Mouse (Mus musculus): ENCODE results near the gene Clec16a. TPM values are rescaled to one million over a fixed set of nuclear protein-coding genes. Genes with fewer than 3 reads are reported as not detected.

Clec16a gene
- polyA plus RNA-seq, 1 experiment: 19.6 TPM

DNA sequence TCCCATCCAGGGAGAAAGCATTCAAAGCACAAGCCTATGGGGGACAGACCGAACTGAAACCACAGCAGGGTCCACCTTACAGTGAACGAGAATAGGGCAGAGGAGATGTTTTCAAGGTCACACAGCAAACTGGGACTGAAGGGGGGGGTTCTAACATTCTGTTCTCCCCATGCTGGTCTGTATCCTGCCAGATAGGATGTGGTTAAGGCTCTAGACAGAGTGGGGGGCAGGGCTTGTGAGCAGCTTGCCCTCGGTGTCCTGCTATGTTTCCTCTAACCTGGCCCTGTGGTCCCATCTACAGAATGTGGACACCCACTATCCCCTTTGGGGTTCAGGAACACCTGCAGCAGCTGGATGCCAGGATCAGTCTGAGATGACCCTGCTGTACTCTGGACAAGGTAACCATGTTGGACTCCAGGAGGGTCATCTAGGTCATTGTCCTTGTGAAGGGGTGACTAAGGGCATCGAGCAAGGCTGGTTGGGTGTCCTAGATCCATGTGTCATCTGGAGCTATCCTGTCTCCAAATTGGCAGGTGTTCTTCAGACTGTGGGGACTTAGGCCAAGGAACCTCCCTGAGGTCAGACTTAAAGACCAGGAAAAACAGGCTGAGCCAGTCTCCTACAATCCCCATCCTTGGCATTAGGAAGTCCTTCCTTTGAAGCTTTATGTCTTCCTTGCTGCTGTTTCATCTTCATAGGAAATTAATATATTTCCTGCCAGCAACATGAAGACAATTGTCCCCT, 20.1 kb upstream of the Clec16a start:
- TF ChIP-seq GATA1 (IDR thresholded peaks at IDR 0.05; ENCODE audit: low read length): no peak

DNA sequence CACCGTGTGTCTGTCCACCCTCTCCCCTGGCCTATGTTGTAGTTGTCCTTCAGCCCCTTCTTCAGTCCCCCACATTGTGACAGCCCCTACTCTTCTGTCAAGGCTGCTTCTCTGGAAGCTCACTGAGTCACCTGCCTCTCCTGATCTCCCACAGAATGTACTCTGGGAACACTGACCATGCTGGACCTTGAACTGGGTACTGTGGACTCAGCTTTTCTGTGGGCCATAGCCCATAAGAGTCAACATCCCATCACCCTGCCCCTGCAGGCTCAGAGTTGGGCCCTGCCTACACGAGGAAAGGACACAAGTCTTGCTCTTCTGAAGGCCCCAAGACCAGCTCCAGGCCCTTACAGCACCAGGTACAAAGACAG, 19.5 kb upstream of the Clec16a start:
- TF ChIP-seq GATA1 (IDR thresholded peaks at IDR 0.05; ENCODE audit: low read length): no peak

DNA sequence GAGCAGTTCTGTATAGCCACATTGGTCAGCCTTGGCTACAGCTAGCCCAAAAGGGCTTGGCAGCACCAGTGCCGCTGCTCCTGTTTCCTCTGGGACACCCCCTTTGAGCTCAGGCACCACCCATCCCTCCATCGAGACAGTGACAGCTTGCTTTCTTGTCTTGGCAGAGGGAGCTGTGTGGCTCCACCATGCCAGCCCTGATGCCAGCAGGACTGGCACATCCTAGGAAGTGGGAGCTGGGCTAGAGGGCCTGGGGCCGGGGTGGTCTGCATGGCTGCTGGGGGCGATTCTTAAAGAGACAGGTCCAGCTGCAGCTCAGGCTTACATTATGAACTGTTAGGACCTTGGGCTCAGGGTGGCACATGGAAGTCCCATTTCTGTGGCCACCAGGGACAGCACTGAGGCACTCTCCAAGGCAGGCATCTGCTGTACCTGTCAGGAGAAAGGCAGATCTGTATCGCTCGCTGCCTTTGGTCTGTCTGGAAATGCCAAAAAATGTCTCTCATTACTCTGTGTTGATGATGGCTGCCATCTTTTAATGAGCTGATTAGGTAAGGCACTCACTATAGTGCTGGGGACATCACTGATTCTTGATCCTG, 18.0 kb upstream of the Clec16a start:
- no peak for TF ChIP-seq GATA1 (IDR thresholded peaks at IDR 0.05; ENCODE audit: low read length)

DNA sequence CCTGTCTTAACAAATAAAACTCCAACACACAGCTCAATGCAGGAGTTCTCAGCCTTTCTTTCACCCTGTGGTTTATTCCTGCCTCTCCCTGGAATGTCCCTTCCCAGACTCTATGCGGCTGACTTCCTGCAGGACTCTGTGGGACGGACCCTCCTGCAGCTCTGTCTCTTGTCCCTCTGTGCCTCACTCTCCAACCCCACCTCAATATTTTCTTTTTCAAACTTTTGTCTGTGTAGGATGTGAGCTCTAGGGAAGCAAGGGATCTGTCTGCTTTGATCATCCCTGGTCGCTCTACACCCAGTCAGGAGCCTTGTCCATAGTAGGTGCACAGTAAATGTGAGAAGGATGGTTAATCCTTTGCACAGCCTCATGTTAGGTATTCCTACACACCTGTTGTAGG, 16.8 kb upstream of the Clec16a start:
- TF ChIP-seq GATA1 (IDR thresholded peaks at IDR 0.05; ENCODE audit: low read length): no peak

DNA sequence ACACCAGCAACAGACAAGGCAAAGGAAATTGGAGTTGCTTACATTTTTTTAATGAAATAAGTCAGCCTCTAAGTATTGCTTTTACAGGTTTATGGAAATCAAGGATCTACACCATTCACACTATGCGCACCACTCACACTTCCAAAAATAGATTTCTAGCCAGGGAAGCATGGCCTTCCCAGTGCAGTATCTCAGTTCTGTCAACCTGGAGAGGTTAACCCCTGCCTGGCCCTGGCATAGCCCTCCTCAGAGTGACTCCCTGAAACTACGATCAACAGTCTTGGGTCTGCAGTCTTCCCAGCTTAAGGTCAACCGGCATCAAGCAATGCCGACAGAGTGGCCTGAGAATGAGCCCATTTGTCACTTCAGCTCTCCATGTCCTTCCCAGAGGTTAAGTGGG, 15.0 kb upstream of the Clec16a start:
- TF ChIP-seq GATA1 (IDR thresholded peaks at IDR 0.05; ENCODE audit: low read length): no peak

DNA sequence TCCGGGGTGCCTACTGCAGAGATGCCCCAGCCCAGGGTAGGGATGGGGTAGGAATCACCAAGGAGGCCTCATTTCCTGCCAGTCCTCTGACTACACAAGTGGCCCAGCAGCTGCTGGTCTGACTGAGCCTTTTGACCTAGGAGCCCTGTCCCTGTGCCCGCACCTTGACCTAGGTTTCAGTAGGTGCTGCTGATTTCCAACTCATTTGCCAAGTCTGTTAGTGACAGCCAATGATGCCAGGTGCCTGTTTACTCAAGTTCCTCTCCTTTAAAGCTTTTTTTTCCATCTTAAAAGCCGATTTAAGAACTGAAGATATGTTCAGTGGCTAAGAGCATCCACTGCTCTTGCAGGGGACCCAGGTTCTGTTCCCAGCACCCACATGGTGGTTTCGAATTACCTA, 11.4 kb upstream of the Clec16a start:
- TF ChIP-seq GATA1 (IDR thresholded peaks at IDR 0.05; ENCODE audit: low read length): no peak

DNA sequence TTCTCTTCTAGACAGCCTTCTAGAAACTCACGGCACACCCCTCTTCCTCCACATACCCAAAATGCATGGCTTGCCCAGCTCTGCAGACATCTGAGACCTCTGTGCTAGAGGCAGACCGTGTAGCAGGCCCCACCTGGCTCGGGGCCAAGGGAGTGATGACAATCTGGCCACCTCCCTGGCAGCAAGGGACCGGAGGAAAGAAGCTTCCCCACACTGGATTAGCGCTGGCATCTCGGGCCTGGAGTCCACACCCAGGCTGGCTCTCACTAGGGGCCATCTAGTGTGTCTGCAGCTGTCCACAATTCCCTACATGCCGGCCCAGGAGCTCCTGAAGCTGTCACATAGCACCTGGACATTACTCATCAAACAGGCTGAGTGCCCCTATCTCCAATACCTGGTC, 10.6 kb upstream of the Clec16a start:
- no peak for TF ChIP-seq GATA1 (IDR thresholded peaks at IDR 0.05; ENCODE audit: low read length)

DNA sequence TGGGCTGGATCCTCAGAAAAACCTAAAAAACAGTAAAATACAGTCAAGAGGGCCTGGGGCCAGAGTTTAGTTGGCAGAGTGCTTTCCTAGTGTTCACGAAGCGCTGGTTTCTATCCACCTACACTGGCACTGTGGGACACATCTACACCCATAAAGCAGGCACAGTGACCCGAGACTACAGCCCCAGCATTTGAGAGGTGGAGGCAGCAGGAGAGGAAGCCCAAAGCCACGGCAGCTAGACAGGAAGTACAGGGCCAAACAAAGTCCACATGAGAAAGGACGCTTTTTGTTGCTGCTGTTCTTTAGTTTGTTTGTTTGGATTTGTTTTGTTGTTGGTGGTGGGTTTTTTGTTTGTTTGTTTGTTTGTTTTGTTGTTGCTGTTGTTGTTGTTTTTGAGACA, 8.8 kb upstream of the Clec16a start:
- no peak for TF ChIP-seq GATA1 (IDR thresholded peaks at IDR 0.05; ENCODE audit: low read length)

DNA sequence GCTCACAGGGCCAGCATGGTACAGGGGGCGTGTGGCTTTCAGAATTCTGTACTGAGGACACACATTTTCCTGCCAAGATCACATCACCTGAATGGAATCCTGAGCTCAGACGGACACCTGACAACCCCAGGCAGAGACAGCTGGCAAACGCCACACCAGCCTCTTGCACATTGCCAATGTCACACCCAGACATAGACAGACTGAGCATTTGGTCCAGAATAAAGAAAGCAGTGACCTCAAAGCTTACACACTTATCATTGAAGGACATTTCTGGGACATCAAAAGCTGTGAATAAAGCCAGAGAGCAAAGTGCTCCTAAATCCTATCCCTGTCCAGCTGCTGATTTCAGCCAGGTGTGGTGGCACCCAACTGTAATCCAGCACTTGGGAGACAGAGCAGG, 8.2 kb upstream of the Clec16a start:
- TF ChIP-seq GATA1 (IDR thresholded peaks at IDR 0.05; ENCODE audit: low read length): no peak

DNA sequence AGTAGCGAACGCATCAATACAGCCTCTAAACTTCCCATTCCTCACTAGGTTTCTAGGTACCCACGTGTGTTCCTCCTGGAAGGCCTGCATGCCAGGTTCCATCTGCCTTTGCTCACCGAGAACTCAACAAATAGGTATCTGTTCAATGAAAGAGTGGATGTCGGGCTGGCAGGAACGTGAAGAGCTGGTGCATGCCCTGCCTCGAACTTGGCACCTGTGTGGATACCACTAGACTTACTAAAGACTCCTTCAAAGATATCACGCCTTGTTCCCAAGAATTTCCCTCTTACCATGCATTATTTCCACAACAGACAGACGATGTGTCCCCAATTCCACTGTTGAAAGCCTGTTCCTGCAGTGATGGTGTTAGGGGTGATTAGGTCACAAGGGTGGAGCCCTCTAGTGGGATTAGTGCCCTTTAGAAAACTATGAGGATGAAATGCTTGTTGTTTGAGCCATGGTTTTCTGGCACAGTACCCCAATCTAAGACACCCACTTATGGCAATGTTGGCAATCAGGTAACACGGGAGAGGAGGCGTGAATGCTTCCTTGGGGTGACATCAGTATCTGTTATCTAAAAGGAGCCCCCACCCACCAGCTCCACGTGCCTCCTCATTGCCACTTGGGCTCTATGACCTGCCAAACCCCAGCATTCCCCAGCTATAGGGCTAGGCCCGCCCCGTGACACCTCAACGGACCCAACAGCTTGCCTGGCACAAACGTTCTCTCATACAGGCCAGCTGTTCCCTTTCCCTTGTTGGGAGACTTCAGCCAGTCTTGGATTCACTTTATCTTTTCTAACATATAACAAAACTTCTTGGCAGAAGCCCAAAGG, 4.2 kb upstream of the Clec16a start:
- no peak for TF ChIP-seq GATA1 (IDR thresholded peaks at IDR 0.05; ENCODE audit: low read length)

DNA sequence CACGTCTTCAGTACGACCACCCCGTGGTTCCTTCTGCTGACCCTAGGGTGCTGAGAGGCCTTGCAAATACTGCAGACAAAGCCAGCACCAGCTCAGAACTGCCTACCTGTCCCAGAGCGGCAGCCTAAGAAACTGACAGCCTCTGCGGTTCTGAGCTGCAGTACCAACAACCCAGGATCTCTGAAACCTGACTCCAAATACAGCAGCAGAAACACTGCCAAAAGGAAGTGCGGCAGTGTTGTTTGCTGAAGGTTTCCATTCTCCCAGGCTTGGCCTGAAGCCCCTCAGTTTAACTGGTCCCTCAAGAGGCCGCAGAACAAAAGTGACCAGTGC, 3.6 kb upstream of the Clec16a start:
- TF ChIP-seq GATA1 (IDR thresholded peaks at IDR 0.05; ENCODE audit: low read length): no peak

DNA sequence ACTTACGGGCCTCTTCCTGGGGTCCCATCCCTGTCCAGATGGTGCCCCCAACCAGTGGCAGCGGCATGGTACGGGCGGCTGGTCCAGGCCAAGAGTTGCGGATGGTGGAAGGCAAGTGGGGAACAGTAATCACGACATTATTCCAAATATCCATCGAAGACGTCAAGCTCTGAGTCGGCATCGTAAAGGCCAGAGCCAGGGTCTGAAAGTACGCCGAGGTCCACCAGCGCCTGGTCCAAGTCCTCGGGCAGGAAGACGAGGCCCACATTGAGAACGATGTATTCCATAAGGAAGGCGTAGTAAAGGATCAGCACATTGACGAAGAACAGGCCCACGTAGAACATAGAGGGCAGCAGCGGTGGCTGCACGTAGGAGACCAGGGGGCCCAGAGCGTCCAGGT, 2.9 kb upstream of the Clec16a start:
- no peak for TF ChIP-seq GATA1 (IDR thresholded peaks at IDR 0.05; ENCODE audit: low read length)

DNA sequence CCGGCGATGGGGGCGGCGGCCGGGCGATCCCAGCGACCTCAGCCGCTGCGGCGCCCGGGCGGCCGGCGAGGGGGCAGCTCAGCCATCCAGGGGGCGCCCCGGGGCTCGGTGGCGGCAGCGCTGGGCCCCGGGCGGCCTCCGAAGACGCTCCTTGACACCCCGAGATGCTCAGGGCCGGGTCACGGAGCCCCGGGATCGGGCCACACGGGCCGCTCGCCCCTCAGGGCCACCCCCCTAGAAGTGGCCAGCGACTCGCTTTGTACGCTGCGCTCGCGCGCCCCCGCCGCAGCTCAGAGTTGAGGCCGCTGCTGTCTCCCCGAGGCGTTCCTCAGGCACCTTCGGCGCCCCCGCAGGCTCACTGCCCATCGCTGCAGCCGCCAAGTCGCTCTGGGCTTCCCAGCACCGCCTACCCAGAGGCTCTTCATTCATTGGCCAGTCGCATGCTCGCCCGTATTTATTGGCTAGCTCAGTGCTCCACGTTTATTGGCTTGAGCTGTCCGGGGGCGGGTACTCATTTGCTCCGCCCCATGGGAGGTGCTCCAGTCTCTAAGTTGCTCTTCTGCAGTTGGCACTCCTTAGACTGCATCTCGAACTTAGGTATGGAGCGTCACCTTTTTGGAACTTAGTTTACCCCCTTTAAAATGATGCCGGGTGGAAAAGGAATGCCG, 2.3 kb upstream of the Clec16a start, which contains the start of gene Dexi:
TSS of gene Dexi (minus strand) at position 357 of the 668 bp plus-strand sequence.
- TF ChIP-seq GATA1 (IDR thresholded peaks at IDR 0.05; ENCODE audit: low read length): no peak

DNA sequence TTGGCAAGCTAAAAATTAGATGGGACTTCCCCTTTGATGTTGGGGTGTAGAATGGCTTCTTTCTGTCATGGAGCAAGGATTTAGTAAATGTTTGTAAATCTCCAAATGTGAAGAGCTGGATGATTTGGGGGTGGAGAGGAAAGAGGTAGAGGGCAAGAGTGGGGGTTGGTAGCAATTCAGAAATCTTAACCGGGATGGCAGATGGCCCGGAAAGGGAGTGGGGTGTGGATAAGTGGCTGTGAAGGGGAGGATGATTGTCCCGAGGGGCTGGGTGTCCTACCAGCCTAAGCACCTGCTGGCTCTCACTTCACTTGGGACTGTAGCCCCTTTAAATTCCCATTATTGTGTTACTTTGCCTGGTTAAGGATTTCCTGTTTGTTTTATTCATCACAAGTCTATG, 1.7 kb downstream of the Clec16a start:
- TF ChIP-seq GATA1 (IDR thresholded peaks at IDR 0.05; ENCODE audit: low read length): no peak

DNA sequence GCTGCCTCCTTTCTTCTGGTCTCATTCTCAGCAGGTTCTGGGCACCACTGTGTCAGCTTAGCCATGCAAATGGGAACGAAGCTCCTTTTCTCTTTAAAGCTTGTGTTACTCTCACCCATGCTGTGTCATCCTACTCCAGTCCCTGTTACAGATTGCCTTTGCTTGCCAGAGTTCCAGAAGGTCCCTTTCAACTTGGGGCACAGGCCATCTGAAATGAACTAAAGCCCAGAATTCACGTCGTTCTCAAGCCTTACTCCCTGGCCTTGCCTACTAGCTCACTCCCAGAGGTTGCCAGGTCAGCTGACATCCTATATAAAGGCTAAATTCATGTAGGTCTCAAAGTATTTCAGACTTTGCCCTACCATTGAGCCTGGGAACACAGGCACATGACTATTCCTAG, 3.8 kb downstream of the Clec16a start:
- TF ChIP-seq GATA1 (IDR thresholded peaks at IDR 0.05; ENCODE audit: low read length): no peak

DNA sequence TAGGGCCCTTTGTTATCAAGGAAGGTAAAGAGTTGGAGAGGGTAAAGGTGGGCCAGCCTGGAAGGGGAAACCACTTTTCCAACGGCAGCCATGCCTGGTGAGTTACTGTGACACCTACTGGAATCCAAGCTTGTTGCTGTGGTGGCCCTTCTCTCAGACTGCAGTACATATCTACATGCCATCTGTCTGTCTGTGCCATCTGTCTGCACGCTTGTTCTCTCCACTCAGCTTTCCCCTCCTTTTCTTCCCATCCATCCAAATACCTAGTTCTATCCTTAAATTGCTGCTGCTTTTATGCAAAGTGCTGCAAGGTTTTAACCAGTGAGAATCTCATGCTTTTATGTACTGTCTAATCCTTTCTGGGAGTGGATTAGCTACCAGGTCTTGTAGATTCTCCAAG, 4.5 kb downstream of the Clec16a start:
- no peak for TF ChIP-seq GATA1 (IDR thresholded peaks at IDR 0.05; ENCODE audit: low read length)

Measured in G1E-ER4 (cell line).